Mouse (Mus musculus) heart, embryonic 14.5 days (tissue): ENCODE results near the gene Odf4. TPM values are rescaled to one million over a fixed set of nuclear protein-coding genes. Genes with fewer than 3 reads are reported as not detected.

Experiments
- ATAC-seq: fragments of 200-750 bp; cut with Nextera tagmentation; 2 replicates; pipeline ENCODE4 v1.8.0; 2017; ENCODE audit warnings: low read depth, moderate TSS enrichment; ENCODE audit not compliant: insufficient number of reproducible peaks, insufficient read depth, low FRiP score
- H3K27ac ChIP-seq, 2 experiments: fragments of 200-500 bp in 1 of 2; fragments of 300-500 bp in 1 of 2; sonication (generic) in 1 of 2; replicated peaks in 1 of 2; 2 replicates each; pipeline ENCODE4 v1.5.1; 2012 to 2014; ENCODE audit warnings: low read depth in 2 of 2, low read length in 2 of 2, control low read depth in 1 of 2, mild to moderate bottlenecking in 1 of 2, mixed read lengths in 1 of 2; ENCODE audit not compliant: control insufficient read depth in 1 of 2, insufficient read depth in 1 of 2
- H3K27me3 ChIP-seq: fragments of 300-500 bp; sonication (generic); 2 replicates; pipeline ENCODE4 v1.6.1; 2014; ENCODE audit warnings: mild to moderate bottlenecking, low read length, control low read depth; ENCODE audit not compliant: control insufficient read depth, insufficient read depth
- H3K36me3 ChIP-seq: fragments of 300-500 bp; sonication (generic); 2 replicates; pipeline ENCODE4 v1.6.1; 2014; ENCODE audit warnings: mild to moderate bottlenecking, control low read depth, low read length, mixed read lengths; ENCODE audit not compliant: control insufficient read depth, insufficient read depth
- H3K4me1 ChIP-seq, 2 experiments: fragments of 200-500 bp in 1 of 2; fragments of 300-500 bp in 1 of 2; sonication (generic) in 1 of 2; 2 replicates each; pipeline ENCODE4 v1.6.1; 2012 to 2014; ENCODE audit warnings: low read length in 2 of 2, control low read depth in 1 of 2, mixed read lengths in 1 of 2; ENCODE audit not compliant: control insufficient read depth in 2 of 2, insufficient read depth in 2 of 2
- H3K4me2 ChIP-seq: fragments of 300-500 bp; sonication (generic); 2 replicates; pipeline ENCODE4 v1.6.1; 2014; ENCODE audit warnings: mild to moderate bottlenecking, low read length
- H3K4me3 ChIP-seq, 2 experiments: fragments of 200-500 bp in 1 of 2; fragments of 300-500 bp in 1 of 2; sonication (generic) in 1 of 2; 2 replicates each; pipeline ENCODE4 v1.5.1; 2012 to 2014; ENCODE audit warnings: low read length in 2 of 2, mild to moderate bottlenecking in 2 of 2, control low read depth in 1 of 2, low read depth in 1 of 2, moderate library complexity in 1 of 2; ENCODE audit not compliant: control insufficient read depth in 1 of 2, insufficient read depth in 1 of 2
- H3K9ac ChIP-seq: fragments of 300-500 bp; sonication (generic); 2 replicates; pipeline ENCODE4 v1.6.1; 2014; ENCODE audit warnings: mild to moderate bottlenecking, low read length
- H3K9me3 ChIP-seq: fragments of 300-500 bp; sonication (generic); 2 replicates; pipeline ENCODE4 v1.6.1; 2016; ENCODE audit warnings: low read length, control low read depth; ENCODE audit not compliant: control insufficient read depth
- WGBS: fragments of 180-500 bp; shearing (Covaris S2); extraction: QIAGEN DNeasy Blood & Tissue Kit; methylation state at CpG from one replicate; pipeline ENCODE4 v1.1.7; 2014; 5-methylcytosine and 5-hydroxymethylcytosine counted together
- polyA plus RNA-seq: library from polyadenylated mRNA; unstranded; fragments of >200 nt; fragmentation: Nextera tagmentation; extraction: Ambion mirVana; gene quantifications from 2 replicates; pipeline ENCODE4 v1.2.1, GENCODE M21; 2014

Odf4 gene
- polyA plus RNA-seq, 1 experiment from 2014 or later, result not detected

DNA sequence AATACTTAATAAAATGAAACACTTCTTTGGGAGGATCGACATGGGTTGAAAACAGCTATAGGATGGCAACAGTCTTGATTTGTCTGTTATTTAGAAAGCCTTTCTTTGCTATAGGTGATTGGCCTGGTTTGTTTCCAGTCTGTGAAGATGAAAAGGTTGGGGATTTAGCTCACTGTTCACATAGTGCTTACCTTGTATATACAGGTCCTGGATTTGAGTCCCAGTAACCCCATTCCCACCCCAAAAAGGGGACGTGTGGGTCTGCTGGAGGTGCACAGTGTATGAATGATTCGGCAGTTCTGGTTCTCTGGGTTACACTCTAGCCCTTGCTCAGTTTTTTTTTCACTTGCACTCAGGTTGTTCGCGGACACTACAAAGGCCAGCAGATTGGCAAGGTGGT, 24.1 kb downstream of the Odf4 start:
- WGBS, result 85% methylated on average over 5 of the region's 5 CpGs
- Histone ChIP-seq H3K4me3 (peak overlapping the region in 1 of 2 experiments; percentile 80; a peak in 3 of 4 replicates), H3K9ac (peak overlapping the region; percentile 92), H3K4me2 (peak overlapping the region; percentile 74), H3K36me3 (peaks cover 49% of the 10 kb centered on the region), H3K9me3 (no peaks in the 10 kb centered on the region), H3K27me3 (no peaks in the 10 kb centered on the region), H3K27ac (no peak overlapping the region), H3K4me1 (peaks cover 0 to 7% of the 10 kb centered on the region in 2 experiments; a peak in 1 of 4 replicates)
- ATAC-seq, result no peak

DNA sequence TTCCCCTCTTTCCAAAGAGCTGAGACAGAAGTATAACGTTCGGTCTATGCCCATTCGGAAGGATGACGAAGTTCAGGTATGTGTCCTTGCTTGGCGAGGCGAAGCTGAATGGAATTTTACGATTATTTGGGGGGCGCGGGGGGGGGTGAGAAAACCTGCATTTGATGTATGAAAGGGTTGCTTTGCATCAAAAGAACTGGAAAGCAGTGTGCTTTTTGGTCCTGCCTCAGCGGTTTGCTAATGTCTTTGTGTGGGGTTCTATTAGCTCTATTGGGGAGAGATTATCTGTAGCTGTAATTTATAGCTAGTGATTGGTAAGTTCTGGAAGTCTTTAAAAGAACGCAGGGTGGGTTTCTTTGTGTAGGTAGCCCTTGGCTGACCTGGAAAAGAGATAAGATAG, 24.5 kb downstream of the Odf4 start:
- Histone ChIP-seq H3K4me2 (peak overlapping the region; percentile 74), H3K27me3 (no peaks in the 10 kb centered on the region), H3K4me3 (peak overlapping the region; percentile 80 to 95), H3K4me1 (peaks cover 0 to 7% of the 10 kb centered on the region in 2 experiments; a peak in 1 of 4 replicates), H3K9me3 (no peaks in the 10 kb centered on the region), H3K36me3 (peaks cover 48% of the 10 kb centered on the region), H3K9ac (peak overlapping the region; percentile 92), H3K27ac (no peak overlapping the region; a peak in 1 of 4 replicates)
- under 1% methylated on average over 11 of the region's 11 CpGs for WGBS
- ATAC-seq, result no peak

DNA sequence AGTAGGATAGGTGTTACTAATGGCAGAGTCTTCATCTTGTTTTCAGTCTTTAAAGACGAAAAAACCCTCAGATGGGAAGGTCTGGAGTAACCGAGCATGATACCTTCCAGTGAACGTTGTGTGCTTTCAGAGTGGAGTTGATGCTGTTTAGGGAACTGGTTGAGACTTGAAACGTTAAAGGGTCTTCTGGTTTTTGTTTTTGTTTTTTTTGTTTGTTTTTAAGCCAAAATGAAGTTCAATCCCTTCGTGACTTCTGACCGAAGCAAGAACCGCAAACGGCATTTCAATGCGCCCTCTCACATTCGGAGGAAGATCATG, 24.9 kb downstream of the Odf4 start:
- no peak for ATAC-seq
- WGBS, result under 1% methylated on average over 10 of the region's 10 CpGs
- peaks cover 0 to 7% of the 10 kb centered on the region in 2 experiments; a peak in 1 of 4 replicates for H3K4me1 ChIP-seq

DNA sequence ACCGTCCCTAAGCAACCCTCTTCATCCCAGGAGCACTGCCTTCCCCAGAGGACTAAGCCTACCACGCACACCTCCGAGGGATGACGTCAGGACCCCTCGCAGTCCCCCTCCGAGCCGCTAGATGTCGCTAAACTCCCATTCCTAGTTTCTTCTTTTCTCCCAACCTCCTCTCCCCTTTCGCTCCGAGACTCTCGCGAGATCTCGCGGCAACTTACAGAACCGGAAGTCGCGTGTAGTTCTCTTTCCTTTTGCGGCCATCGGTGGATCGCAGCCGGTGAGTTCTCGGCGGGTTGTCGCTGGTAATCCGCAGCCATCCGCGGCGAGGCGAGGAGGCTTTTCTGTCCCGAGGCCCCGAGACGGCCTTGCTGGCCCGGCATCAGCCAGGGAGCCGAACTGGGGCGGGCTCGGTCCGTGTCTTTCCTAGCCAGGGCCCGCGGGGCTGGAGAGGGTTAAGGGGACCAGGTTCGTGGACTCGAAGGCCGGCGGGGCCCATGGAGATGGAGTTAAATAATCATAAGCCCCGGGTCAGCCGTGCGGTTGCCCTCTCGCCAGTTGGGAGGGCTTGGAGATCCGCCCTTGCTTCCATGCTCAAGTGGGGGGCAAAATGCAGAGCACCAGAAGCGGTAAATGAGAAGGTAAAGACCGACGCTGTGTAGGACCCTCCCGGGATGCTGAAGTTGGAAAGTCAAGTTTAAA, 25.4 kb downstream of the Odf4 start, which contains the start of gene Rpl26:
TSS of gene Rpl26 (plus strand) at position 233 of the 696 bp plus-strand sequence.
- ATAC-seq, result peak; percentile 77
- H3K9ac ChIP-seq, result peak within 1 kb of the TSS; percentile 92
- H3K4me2 ChIP-seq, result peak within 1 kb of the TSS; percentile 74
- H3K4me1 ChIP-seq, result peaks cover 0 to 7% of the 10 kb centered on the region in 2 experiments; a peak in 1 of 4 replicates
- WGBS, result under 1% methylated on average over 52 of the region's 52 CpGs
- H3K9me3 ChIP-seq, result 0 out of 2 replicates have a peak, but pooled peaks cover 2% of the 10 kb centered on the region
- H3K27ac ChIP-seq, result peak within 1 kb of the TSS; percentile 76 to 82
- peaks cover 41% of the 10 kb centered on the region for H3K36me3 ChIP-seq
- peak within 1 kb of the TSS; percentile 80 to 95 for H3K4me3 ChIP-seq
- no peaks in the 10 kb centered on the region for H3K27me3 ChIP-seq

More for the DNA sequence above, 24.9 kb downstream of the Odf4 start:
- Histone ChIP-seq H3K36me3 (peaks cover 45% of the 10 kb centered on the region), H3K27me3 (no peaks in the 10 kb centered on the region), H3K4me2 (peak overlapping the region; percentile 74), H3K9me3 (0 out of 2 replicates have a peak, but pooled peaks cover 1% of the 10 kb centered on the region), H3K4me3 (peak overlapping the region; percentile 80 to 95), H3K9ac (peak overlapping the region; percentile 92), H3K27ac (peak overlapping the region; percentile 76 to 82)

DNA sequence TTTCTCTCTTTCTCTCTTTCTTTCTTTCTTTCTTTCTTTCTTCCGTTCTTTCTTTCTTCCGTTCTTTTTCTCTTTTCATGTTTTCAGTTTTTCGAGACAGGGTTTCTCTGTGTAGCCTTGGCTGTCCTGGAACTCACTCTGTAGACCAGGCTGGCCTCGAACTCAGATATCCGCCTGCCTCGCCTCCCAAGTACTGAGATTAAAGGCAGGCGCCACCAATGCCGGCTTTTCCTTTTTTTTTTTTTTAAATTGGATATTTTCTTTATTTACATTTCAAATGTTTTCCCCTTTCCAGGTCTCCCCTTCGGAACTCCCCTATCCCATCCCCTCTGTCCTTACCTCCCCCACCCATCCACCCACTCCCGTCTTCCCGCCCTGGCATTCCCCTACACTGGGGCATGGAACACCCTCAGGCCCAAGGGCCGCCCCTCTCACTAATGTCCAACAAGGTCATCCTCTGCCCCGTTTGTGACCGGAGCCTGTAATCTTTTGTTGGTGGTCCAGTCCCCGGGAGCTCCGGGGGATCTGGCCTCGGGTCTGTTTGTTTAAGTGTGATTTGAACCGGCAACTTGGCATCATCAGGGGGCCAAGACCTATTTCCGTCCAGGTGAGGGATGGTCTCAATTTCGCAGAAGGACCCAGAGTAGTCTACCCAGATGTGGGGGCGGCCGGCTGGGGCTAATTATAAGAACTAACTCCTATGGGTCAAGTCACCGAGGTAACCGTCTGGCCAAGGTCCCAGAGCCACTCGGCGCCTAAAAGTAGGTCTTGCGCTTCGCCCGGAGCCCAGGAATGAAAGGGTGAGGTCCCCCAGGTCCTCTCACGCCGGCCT, 26.1 kb downstream of the Odf4 start:
- Histone ChIP-seq H3K9ac (peak overlapping the region; percentile 64), H3K4me2 (peak overlapping the region; percentile 74), H3K4me1 (peaks cover 0 to 7% of the 10 kb centered on the region in 2 experiments; a peak in 1 of 4 replicates), H3K27ac (no peak overlapping the region), H3K4me3 (peak overlapping the region; percentile 42 to 80), H3K9me3 (0 out of 2 replicates have a peak, but pooled peaks cover 2% of the 10 kb centered on the region), H3K36me3 (peaks cover 33% of the 10 kb centered on the region), H3K27me3 (no peaks in the 10 kb centered on the region)
- ATAC-seq, result no peak
- 26% methylated on average over 31 of the region's 31 CpGs for WGBS

DNA sequence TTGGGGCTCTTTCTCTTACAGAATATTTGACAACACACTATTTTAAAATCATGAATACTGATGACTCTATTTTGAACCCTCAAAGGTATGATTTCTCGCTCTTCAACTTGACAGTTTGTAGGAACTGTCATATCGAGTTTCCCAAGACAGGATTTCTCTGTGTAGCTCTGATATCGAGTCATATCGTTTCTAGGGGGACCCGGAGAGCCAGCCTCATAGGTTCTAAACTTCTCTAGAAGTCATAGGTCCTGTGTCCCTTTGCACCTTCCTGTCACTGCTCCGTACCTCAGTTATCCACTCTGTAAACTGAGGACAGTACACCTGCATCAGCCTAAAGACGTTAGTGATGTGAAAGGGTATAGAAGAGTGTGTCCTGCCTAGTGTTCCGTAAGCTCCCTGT, 27.1 kb downstream of the Odf4 start:
- H3K9ac ChIP-seq, result no peak overlapping the region
- WGBS, result 85% methylated on average over 8 of the region's 8 CpGs
- ATAC-seq, result no peak
- no peak overlapping the region for H3K4me2 ChIP-seq
- H3K36me3 ChIP-seq, result peaks cover 24% of the 10 kb centered on the region
- peaks cover 0 to 7% of the 10 kb centered on the region in 2 experiments; a peak in 1 of 4 replicates for H3K4me1 ChIP-seq
- no peak overlapping the region for H3K4me3 ChIP-seq
- H3K9me3 ChIP-seq, result 0 out of 2 replicates have a peak, but pooled peaks cover 2% of the 10 kb centered on the region
- H3K27ac ChIP-seq, result no peak overlapping the region
- H3K27me3 ChIP-seq, result no peaks in the 10 kb centered on the region

DNA sequence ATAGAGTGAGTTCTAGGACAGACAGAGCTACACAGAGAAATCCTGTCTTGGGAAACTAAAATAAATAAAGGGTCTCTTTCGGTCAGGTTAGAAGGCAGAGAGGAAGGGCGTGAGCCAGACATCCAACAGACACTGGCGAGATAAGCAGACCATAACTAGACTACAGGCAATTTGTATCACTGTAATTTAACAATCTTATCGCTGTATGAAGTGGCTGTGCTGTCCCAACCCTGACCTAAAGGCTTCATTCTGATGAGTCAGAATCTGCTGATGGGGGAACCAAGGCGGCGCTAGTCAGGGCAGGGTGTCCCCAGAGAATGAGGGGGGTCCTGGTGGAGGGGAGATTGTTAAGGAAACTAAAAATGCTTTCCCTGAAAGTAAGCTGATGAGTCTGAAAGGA, 28.1 kb downstream of the Odf4 start:
- 0 out of 2 replicates have a peak, but pooled peaks cover 2% of the 10 kb centered on the region for H3K9me3 ChIP-seq
- no peak overlapping the region for H3K9ac ChIP-seq
- WGBS, result 61% methylated on average over 6 of the region's 6 CpGs
- no peak overlapping the region for H3K4me2 ChIP-seq
- no peak overlapping the region for H3K4me3 ChIP-seq
- no peak for ATAC-seq
- H3K27me3 ChIP-seq, result no peaks in the 10 kb centered on the region
- no peak overlapping the region for H3K27ac ChIP-seq
- peaks cover 0 to 7% of the 10 kb centered on the region in 2 experiments; a peak in 1 of 4 replicates for H3K4me1 ChIP-seq
- H3K36me3 ChIP-seq, result peaks cover 14% of the 10 kb centered on the region
